Mouse (Mus musculus) heart, postnatal 25 days (tissue): ENCODE data around the gene Sufu. TPM values are rescaled to one million over a fixed set of nuclear protein-coding genes. Genes with fewer than 3 reads are reported as not detected.

Experiments
- DNase-seq: peaks from one replicate; pipeline ENCODE4 v3.0.0; 2022; ENCODE audit warnings: low spot score
- intact Hi-C: fragments of 180-260 bp; cut with DNase I; formaldehyde crosslinking; loops from one replicate; pipeline ENCODE4 v1.15.1; 2025
- total RNA-seq, 2 experiments: library from RNA; stranded (reverse); gene quantifications; 2 replicates each; pipeline ENCODE4 v1.2.3; 2021

Sufu gene
- total RNA-seq, 2 experiments from 2014 or later: 12.0 to 12.6 TPM

DNA sequence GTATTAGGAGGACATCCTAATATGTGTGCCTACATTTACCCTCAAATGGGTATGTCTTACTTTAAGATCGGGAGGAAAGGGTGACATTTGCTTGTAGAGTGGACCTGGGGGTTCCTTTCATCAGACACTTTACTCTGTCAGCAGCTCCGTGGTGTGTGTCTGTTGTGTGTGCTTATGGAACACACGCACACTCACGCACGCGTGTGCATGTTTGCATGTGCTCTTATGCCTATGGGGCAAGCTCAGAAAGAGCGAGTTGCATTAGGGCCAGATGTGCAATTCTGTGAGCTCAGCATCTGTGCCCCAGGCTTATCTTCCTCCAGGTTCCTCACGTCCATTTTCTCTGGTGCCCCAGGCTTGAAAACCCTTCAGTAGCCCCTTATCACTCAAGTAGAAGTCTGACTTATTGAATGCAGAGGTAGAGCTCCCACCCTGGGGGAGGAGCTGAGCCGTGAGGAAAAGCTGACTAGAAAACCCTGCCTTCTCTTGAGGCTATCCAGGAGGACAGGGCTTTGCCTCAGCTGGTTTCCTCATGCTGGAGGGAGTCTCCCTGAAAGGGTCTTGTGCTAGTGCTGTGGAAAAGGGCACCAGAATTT is 108.2 kb downstream of the Sufu start:
- intact Hi-C loops: loop anchor here (1.0 to 5.0 kb wide), 2 partner anchors 17 to 108 kb away; partner anchors contain the start of genes Actr1a and Sufu

DNA sequence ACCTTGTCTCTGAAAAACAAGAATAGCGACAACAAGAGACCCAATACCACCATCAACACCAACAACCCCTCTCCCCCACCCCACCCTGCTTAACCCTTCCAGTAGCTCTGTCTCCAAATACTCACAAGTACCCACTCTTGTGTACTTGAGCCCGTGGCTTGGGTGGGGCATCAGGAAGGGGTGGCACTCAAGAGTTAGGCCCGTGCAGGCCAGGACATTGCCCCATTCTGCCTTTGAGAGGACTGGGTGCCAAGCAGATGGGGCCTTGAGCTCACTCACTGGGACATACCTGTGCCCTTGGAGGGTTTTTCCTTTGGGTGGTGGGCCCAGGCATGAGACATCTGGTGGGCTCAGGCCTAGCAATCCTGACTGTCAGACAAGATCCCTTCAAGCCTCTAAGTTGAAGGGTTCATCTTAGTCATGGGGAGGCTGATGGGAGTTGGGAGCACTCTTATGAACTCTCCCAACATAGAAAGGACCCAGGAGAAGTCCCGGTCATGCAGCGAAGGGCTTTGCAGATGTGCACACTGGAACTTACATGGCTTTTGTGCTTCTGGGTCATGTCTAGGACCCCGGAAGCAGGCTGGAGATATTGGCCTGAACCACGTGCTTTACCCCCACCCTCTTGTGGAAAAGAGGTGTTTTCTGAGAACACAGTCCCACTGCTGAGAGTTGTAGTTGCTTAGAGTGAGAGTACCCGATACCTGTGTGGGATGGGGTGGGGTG is 109.1 kb downstream of the Sufu start:
- intact Hi-C loops: loop anchor here (1.0 kb wide), 1 partner anchor 16 kb away; no protein-coding TSS in a partner anchor
- DNase-seq: no peak

More for the DNA sequence above, 108.2 kb downstream of the Sufu start:
- no peak for DNase-seq

DNA sequence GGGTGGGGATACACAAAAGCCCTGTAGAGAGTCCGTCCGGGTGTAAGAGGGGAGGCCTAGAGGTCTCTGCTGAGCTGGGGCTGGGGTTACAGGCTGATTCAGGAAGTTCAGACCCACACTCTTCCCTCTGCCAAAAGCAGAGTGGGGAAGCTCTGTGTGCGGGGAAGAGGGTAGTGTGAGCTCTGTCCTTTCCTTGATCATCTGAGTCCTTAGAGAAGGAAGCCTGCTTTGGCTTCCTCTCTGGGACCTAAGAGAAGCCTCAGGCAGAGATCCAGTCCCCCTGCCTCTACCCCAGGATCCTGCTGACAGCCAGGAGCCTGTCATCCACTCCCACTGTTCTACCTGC is 109.6 kb downstream of the Sufu start:
- intact Hi-C loops: no loop called here
- DNase-seq: no peak

DNA sequence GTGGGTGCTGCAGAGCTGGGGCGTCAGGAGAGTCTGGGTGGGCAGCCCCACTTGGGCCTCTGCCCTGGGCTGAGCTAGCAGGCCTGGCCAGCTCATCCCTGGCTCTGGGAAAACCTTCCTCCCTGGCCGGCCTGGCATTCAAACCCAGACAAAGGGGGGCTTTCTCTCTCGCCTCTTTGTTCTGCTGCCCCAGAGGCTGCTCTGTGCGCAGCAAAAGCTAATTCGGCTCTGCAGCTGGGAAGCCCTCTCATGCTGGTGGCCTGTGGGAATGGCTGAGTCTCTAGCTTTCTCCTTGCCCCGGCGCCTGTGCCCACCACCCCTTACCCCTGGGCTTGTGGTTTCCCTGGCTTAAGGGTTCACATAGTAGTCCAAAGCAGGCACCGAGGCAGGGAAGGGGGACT is 110.5 kb downstream of the Sufu start:
- intact Hi-C loops: no loop called here
- no peak for DNase-seq

DNA sequence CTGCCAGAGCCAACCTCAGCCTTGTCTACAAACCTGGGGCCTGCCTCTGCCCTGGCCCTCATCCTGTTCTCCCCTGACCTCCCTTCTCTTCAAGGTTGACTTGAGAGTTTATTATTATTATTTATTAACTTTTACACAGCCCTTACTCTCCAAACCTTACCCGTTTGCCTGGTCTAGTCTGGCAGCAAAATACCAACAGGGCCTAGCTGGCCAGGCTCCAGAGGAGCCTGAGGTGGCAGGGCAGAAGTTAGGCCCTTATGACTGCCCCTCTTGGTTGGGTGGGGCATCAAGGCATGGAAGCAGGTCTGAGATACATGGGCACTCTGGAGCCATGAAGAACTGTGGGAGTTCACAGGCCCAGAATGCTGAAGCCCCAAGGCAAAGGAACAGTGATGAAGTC is 111.1 kb downstream of the Sufu start:
- no peak for DNase-seq
- intact Hi-C loops: no loop called here

DNA sequence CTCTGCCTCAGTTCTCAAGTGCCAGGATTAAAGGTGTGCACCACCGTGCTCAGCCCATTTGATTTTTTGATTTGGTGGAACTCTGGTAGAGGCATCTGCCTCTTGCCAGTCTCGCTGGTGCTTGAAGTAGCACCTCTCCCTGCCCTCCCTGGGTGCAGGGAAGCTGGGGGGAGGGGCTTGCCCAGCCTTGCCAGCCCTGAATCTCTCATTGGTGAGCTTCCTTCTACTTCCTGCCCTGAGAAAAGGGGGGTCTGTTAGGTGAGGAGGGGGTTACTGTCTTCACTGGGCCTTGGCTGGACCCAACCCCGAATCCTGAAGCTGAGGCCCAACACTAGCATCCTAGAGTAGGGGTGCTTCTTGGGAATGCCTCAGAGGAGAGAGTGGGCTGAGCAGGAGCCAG is 112.0 kb downstream of the Sufu start:
- intact Hi-C loops: no loop called here

DNA sequence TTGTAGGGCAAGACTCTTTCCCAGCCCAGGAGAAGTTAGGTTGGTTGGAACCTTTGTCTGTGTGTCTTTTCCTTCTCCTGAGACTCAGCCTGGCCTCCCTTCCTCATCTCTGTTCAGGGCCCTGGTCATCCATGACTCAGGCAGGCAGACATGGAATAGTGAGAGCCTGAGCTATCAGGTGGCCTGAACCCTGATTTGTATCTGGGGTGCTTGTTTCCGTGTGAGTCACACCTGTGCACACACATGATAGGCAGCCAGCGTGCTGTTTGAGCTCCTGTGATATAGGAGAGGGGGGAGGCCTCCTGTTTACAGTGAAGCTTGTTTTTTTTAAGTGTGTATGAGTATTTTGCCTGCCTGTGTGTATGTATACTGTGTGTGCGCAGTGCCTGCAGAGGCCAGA is 112.5 kb downstream of the Sufu start:
- no peak for DNase-seq
- intact Hi-C loops: no loop called here

More for the DNA sequence above, 112.0 kb downstream of the Sufu start:
- DNase-seq: no peak

DNA sequence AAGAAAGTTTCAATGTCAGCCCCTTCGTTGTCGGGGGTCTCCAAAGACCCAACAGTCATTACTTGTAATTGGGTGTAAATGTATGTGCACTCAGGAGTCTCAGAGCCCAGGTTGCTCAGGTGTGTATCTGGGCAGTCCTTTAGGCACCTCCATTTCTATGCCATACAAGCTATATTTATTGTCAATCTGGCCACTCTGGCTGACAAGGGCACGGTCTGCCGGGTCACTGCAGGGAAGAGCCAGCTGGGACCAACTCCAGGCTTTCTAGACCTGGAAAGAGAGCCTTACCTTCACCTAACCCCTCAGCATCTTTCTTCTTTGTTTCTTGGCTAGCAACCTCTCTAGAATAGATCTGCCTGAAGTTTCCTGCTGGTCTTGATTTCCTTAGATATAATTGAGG is 113.0 kb downstream of the Sufu start:
- no peak for DNase-seq
- intact Hi-C loops: no loop called here

DNA sequence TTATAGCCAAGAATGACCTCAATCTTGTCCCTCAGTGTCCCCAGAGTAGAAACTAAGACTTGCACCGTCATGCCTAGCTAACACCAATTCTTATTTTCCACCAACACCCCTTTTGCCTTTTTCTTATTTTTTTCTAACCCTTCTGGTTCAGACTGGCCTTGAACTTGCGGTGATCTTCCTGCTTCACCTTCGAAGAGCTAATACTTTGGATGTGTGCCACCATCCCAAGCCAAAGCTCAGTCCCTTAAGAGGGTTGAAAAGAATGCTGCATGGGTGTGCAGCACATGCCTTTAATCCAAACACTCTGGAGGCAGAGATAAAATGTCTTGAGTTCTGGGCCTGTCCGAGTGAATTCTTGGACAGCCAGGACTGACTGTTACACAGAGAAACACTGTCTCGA is 113.7 kb downstream of the Sufu start:
- DNase-seq: no peak
- intact Hi-C loops: no loop called here

DNA sequence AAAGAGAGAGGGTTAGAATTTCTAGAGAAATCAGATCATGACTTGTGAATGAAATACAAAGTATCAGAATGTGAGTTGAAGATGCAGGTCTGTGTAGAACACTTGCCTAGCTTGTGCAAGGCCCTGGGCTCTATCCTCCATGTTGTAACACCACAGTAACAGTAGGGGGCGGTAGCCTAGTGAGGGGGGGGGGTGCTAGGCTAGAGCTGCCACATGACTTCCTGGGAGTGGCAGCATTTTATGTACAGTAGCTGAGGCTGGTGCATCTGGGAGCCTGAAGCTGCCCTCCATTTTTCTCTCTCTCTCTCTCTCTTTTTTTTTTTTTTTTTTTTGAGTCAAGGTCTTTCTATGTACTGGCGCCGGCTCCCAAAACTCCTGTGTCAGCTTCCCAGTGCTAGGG is 114.1 kb downstream of the Sufu start:
- intact Hi-C loops: no loop called here

DNA sequence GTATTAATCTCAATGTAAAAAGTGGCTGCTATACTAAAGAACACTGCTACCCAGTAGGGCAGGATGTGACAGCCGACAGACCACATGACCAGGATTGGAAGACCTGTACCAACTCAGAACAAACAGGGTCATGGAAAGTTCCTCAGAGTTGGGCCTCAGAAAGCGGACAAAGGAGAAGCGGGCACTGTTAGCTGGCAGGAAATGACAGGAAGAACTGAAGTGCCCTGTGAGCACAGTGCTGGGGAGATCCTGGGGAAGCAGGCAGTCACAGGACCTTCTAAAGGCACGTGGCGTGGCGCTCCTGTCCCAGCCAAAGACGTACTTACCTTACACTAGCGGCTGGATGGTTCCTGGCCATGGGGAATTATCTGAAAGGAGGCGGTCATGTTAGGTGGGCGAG is 114.6 kb downstream of the Sufu start:
- intact Hi-C loops: no loop called here
- no peak for DNase-seq

More for the DNA sequence above, 114.1 kb downstream of the Sufu start:
- DNase-seq: no peak

DNA sequence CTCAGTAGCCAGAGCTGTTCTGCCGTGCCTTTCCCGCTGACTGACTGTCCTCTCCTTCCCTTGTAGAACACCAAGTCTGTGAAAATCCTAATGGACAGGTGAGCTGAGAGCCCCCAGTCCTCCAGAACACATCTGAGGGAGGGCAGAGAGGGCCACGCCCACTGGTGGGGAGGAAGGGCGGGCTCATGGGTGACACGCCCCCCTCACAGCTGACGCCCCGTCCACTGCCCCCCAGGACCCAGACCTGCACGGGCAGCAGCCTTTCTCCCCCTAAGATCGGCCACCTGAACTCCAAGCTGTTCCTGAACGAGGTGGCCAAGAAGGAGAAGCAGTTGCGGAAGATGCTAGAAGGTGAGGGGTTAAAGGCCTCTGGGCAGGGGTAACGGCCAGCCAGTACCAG is 117.7 kb downstream of the Sufu start:
- intact Hi-C loops: no loop called here
- DNase-seq: no peak

DNA sequence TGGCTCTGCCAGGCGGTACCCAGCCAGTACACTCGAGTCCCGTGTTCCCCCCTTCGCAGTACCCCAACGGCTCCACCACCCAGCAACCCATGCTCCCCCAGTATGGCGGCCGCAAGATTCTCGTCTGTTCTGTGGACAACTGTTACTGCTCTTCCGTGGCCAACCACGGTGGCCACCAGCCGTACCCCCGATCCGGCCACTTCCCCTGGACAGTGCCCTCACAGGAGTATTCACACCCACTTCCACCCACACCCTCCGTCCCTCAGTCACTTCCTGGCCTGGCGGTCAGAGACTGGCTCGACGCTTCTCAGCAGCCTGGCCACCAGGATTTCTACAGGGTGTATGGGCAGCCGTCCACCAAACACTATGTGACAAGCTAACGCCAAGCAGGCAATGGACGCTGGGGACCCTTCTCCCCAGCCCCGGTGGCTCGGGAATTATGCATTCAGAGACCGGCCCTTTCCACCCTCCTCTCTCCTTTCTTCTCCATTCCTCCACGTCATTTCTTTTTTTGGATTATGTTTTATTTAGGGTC is 118.7 kb downstream of the Sufu start:
- DNase-seq: no peak
- intact Hi-C loops: no loop called here

DNA sequence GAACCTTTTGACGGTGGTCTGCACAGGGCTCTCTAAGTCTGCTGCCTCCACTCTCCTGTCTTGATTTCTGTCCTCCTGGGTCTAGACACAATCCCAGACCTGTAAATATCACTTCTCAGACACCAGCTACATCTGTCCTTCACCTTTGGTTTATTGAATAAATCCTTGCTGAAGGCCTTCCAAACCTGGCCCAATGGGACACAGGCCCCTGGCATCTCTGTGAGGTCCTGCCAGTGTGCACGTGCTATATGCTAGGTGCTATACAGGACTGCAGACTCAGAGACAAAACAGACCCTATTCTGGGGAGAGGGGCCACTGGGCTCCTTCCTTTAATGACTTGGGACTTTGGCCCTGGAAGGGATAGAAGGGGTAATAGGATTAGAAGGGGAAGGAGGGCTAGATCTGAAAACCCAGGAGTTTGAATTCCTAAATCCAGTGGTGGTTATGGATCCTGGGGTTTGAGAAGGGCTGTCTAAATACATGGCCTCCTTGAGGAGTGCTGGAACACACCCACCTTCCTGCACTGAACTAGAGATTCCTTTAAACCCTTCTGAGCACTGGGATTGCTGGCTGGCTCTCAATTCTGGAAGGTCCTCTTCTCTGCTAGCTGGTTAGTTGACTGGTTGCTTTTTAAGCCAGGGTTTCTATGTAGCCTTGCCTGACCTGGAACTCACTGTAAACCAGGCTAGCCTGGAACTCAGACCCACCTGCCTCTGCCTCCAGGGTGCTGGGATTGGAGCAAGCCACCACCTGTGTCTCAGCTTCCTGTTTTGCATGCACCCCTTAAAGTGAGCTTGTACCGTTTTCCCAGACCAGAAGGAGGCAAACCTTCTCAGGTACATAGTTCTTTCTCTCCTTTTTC is 120.2 kb downstream of the Sufu start:
- intact Hi-C loops: no loop called here
- DNase-seq: no peak

DNA sequence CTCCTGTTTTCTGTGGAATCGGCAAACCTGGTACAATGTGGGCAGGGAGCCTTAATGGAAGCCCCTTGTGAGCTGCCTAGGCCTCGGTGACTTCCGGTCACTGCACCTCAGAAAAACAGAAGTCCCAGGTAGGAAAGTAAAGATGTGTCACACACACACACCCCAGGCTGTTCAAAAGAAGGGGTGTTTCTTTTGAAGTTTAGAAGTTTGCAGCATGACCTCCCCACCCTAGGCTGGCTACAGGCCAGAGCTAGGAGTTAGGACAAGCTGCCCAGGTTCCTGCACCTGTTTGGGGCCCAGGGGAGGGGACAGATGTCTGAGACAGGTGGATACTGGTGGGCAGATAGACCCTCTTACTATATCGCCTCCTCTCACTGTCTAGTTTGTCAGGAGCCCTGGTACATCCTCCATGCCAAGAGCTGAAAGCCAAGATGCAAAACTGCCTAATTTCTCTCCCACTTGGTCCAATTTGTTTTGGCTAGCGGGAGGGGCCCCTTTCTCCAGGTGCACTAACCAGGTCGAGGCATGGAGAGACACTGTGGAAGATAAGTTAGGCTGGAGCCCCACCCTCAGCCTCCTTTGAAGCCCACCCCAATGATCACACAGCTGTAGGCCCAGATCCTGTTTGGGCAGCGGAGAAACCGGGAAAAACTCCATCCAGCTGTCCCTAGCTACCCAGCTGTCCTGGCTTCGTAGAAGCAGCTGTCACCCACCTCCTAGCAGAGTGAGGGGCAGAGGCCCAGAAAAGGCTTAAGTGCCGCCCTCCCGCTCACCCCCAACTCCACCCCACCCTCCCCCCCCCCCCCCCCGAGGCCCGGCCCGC is 121.0 kb downstream of the Sufu start:
- DNase-seq: no peak
- intact Hi-C loops: no loop called here

DNA sequence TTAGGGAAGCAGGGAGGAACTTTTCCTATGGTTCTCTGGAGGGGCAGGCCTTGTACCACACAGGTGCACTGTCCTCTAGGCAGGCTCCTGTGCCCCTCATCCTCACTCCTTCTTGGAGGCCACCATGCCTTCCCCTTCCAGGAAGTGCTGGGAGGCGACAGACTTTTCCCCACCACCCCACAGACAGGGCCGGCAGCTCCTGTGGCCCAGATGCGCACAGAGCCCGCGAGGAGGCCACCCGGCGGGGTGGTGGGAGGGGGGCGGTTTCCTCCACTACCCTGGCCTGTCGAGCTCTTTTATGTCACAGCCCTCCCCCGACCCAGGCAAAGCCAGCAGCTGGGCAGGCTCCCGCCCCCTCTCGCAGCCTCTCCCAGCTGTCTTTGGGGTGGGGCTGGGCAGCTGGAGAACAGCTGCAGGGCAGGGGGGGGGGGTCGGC is 121.7 kb downstream of the Sufu start:
- intact Hi-C loops: no loop called here
- no peak for DNase-seq

DNA sequence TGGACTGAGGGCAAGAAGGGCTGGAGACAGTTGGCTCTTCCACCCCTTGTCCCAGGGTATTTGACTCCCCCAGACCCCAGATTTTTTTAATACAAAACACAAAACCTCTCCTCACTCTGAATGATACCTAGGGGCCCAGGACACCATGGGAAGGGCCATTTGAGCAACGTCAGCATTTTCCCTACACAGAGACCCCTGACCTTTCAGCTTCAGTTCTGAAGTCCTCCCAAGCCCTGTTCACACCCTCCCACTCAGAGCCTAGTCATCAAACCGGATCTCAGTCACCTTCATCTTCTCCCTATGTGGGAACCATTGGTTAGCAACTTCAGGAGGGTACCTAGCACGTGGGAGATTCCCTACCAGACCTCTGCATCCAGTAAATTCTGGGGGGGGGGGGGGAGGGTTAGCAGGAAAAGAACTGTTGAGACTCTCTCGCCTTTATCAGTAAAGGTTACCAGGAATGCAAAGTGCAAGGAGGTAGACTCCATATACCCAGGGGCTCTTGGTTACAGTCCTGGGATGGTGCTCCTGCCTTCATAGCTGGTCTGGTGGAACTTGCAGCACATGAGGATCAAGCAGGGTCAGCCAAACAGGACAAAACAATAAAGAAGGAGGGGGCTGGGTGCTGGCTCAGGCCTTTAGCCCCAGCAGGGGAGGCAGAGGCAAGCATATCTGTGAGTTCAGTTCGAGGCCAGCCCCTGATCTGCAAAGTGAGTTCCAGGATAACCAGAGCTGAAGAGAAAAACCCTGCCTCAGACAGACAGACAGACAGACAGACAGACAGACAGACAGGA is 122.3 kb downstream of the Sufu start:
- no peak for DNase-seq
- intact Hi-C loops: no loop called here

DNA sequence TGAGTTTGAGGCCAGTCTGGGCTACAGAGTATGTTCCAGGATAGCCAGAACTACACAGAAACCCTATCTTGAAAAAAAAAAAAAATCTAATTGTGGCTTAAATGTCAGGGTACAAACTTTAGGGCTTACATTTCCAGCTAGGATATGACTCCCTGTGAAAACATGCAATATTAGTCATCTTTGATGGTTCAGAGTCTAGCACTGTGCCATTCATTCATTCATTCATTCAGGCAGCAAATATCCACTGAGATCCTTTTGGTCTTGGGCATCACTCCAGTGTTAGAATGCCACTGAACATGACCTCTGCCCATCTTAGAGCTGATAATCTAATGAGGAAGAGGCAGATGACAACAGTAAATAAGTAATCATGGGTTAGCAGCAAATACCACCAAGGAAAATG is 125.0 kb downstream of the Sufu start:
- DNase-seq: no peak
- intact Hi-C loops: loop anchor here (1.0 kb wide), 1 partner anchor 16 kb away; no protein-coding TSS in a partner anchor
